Mouse (Mus musculus) embryonic stem cell, embryonic (primary cell): Measurements from ENCODE around the gene Cmip.

Experiments
- CTCF ChIA-PET, 4 experiments: fragments of 300-600 bp in 2 of 4; fragments of 350-600 bp in 2 of 4; sonication (Branson Sonifier 250); formaldehyde crosslinking; loops; one replicate each; lab custom pipeline; 2022; ENCODE audit warnings: inconsistent platforms in 2 of 4; lab: Charles Lee
- POLR2A ChIA-PET, 4 experiments: fragments of 300-600 bp in 2 of 4; fragments of 350-600 bp in 2 of 4; sonication (Branson Sonifier 250); formaldehyde crosslinking; loops; one replicate each; lab custom pipeline; 2022; ENCODE audit warnings: antibody characterized with exemption in 4 of 4, inconsistent platforms in 1 of 4; lab: Charles Lee

The Cmip gene

DNA sequence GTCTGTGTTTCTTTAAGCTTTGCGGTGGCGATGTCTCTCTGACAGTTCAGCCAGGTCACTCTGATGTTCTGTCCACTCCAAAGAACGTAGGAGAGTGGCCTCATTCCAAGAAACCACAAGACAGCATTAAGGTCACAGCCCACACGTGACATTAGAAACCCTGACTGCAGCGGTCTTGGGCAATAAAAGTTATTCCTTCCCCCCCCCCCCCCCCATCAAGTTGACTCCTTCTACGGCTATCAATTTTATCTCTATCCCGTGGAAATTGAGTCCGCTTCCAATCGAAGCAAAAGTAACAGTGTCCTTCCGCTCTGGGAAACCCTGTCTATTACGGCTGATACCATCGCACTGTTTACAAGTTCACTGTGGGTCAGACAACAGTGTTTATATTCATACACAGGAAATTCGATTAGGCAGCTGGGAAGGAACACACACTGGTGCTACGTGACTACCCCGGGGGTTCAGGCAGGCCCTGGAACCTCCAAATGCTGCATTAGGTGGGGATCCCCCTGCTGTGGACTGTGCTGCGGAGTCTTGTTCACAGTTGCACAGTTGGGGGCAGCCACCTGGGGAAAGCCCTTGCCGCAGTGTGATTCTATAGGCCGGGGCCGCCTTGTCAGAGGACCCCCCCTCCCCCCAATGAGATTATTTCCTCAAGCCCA, 82.6 kb downstream of the Cmip start:
- CTCF ChIA-PET: interaction anchor here in 2 of 4 experiments (0.5 to 0.7 kb wide), 2 partner anchors 25 to 321 kb away, joined by 3 to 4 read pairs; no protein-coding TSS in a partner anchor
- POLR2A ChIA-PET: interaction anchor here in 2 of 4 experiments (0.6 to 0.7 kb wide), 3 partner anchors 201 to 436 kb away, joined by 4 to 11 read pairs (median 5); no protein-coding TSS in a partner anchor

DNA sequence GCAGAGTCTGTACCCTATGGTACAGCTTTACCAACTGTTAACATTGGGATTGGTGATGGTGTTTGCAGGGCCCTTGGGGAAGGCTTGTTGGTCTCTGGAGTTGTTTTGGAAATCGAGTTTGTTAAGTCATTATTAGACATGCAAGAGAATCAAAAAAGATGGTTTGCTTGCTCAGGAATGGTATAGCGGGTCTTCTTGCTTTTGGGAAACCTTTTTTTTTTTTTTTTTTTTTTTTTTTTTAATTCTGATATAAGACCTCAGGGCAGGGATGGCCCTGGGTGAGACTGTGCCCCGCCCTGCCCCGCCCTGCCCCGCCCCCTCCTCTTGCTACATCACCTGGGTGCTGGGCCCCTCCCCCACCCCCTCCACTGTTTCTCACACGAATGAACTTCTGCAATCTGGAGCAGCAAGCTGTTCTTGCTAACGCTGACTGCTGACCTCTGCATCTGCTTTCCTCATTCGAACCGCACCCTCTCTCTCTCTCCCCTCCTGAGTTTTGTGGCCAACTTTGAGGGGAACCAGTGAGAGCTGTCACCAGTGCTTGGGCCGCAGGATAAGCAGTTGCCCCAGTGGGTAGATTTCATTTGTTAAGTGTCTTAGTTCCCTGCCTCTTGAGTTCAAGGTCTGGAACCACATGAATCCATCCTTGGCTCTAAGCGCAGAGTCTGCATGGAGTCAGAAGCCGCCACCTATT, 83.2 kb downstream of the Cmip start:
- POLR2A ChIA-PET: interaction anchor here in 2 of 4 experiments (0.6 to 0.7 kb wide), 4 partner anchors 108 to 435 kb away, joined by 4 to 11 read pairs (median 8); no protein-coding TSS in a partner anchor
- CTCF ChIA-PET: interaction anchor here in 2 of 4 experiments (0.5 to 0.7 kb wide), 2 partner anchors 26 to 322 kb away, joined by 3 to 4 read pairs; no protein-coding TSS in a partner anchor

DNA sequence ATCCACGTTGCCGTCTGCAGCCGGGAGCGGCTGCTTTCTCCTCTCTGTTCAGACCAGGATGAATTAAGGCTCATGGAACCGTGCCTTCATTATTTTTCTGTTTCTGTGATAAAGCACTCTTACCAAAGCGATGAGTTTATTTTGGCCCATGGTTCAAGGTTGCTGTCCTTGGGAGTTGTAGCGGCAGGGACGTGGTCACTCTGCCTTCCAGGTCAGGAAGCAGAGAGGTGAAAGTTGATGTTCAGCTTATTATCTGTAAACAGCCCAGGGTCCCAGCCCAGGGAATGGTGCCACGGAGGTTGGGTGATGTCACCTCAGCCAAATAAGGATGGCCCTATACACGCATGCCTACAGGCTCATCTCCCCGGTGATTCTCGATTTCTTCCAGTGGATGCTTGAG, 83.9 kb downstream of the Cmip start:
- CTCF ChIA-PET: no interaction called here
- POLR2A ChIA-PET: interaction anchor here in 1 of 4 experiments (0.6 to 0.7 kb wide), 3 partner anchors 26 to 107 kb away, joined by 4 to 10 read pairs (median 5); no protein-coding TSS in a partner anchor

DNA sequence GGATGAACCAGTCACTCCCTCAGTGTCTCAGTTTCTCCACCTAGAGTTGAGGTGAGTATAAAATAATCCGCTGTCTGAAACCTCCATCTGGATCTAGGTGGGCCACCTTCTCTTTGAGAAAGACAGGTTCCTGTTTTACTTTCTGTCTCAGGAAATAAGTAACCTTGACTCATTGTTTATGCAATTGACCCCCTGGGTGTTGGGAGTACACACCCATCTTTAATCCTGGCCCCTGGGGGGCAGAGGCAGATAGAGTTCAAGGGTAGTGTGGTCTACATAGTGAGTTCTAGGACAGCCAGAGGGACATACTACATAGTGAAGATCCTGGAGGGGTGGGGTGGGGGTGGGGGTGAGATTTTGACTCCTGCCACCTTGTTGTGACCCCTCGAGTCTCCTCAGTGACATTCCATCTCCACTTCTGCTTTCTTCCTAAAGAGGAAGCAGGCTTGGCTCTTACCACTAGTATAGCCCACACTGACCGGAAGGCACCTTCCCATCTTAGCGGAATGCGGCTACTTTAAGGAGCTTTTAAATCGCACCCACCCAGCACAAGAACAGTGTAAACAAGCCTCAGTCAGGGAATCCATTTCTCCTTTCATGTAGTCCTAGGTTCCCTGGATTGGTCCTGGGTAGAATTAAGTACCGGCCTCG, 86.0 kb downstream of the Cmip start:
- ChIA-PET CTCF (interaction anchor here in 1 of 4 experiments (0.5 kb wide), 1 partner anchor 136 kb away, joined by 3 read pairs; no protein-coding TSS in a partner anchor), POLR2A (interaction anchor here in 2 of 4 experiments (0.6 to 2.1 kb wide), 6 partner anchors 9 to 128 kb away, joined by 3 to 6 read pairs (median 5); no protein-coding TSS in a partner anchor)

DNA sequence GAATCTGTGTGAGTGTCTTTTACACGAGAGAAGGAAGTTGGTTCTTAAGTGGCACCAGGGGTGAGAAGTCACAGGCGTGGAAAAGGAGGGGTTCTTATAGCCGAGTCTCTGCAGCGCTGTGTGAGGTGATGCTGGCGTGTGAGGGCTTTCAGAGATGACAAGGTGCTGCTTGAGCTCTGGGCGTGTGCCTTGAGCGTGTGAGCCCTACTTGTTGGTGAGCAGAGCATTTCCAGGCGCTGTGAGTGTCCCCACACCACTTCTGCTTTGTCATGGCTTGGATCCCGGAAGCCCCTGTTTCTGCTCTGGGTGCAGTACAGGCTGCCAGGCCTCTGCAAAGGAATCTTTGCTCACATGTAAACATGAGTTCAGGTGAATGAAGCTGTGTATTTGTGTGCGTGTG, 86.6 kb downstream of the Cmip start:
- CTCF ChIA-PET: no interaction called here
- POLR2A ChIA-PET: interaction anchor here in 2 of 4 experiments (0.9 to 2.1 kb wide), 4 partner anchors 9 to 27 kb away, joined by 4 to 6 read pairs (median 6); no protein-coding TSS in a partner anchor

DNA sequence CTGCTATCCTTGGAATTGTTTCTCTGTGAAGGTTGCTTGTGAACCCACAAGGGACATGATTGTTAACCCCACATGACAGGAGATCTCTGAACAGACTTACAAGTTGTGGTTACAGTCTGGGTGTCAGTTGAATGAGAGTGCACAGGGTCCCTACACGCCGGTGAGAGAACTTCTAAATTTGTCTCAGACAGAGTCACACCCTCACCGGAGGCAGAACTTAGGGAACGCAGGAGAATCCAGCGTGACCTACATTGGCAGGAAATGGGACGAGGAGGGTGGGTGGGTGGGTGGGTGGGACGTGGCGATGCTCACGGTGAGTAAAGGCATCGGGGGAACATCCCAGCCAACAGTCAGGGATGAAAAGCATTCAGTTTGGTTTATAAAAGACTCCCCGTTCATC, 88.0 kb downstream of the Cmip start:
- CTCF ChIA-PET: interaction anchor here in 1 of 4 experiments (0.7 kb wide), 1 partner anchor 32 kb away, joined by 3 read pairs; no protein-coding TSS in a partner anchor
- POLR2A ChIA-PET: interaction anchor here in 2 of 4 experiments (1.0 to 1.5 kb wide), 4 partner anchors 9 to 107 kb away, joined by 3 to 4 read pairs (median 3); no protein-coding TSS in a partner anchor

DNA sequence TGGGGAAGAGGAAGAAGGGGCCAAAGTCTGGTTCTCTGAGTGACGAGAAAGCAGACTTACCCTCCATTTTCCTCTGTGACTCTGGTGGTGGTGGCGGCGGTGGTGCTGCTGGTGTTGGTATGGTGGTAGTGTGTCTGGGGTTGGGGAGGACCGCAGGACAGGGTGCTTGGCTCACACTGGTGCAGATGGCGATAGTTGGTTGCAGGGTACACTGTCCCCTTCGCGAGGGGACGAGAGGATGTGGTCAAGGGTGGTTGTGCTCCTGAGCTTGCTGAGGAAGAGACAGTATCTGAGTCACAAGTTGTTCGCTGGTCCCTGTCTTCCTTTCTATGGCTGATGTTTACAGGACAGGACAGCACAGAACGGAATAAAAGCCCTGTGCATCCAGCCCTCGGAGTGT, 88.5 kb downstream of the Cmip start:
- ChIA-PET POLR2A (interaction anchor here in 2 of 4 experiments (1.2 to 1.5 kb wide), 3 partner anchors 10 to 108 kb away, joined by 3 to 4 read pairs (median 3); no protein-coding TSS in a partner anchor), CTCF (interaction anchor here in 1 of 4 experiments (0.7 kb wide), 1 partner anchor 31 kb away, joined by 3 read pairs; no protein-coding TSS in a partner anchor)

DNA sequence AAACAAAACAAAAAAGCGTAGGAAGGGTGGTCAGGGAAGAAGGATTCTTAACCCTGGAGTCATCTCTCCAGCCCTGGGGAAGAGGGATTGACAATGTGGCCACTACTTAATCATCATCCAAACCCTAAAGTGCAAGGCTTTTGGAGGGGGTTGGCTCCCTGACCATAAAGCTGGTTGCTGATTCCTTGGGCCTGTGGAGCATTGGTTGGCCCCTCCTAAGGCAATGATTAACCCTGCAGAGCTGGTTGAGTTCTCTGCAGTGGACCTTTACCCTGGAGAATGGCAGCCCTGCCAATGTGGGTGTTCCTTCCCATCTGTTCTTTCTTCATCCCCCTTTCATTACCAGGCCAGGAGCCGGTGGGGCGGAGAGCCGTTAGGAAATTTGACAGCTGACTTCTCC, 90.7 kb downstream of the Cmip start:
- ChIA-PET POLR2A (interaction anchor here in 2 of 4 experiments (0.9 to 2.7 kb wide), 5 partner anchors 12 to 91 kb away, joined by 3 to 8 read pairs (median 7); no protein-coding TSS in a partner anchor), CTCF (interaction anchor here in 1 of 4 experiments (1.0 kb wide), 1 partner anchor 21 kb away, joined by 4 read pairs; no protein-coding TSS in a partner anchor)

DNA sequence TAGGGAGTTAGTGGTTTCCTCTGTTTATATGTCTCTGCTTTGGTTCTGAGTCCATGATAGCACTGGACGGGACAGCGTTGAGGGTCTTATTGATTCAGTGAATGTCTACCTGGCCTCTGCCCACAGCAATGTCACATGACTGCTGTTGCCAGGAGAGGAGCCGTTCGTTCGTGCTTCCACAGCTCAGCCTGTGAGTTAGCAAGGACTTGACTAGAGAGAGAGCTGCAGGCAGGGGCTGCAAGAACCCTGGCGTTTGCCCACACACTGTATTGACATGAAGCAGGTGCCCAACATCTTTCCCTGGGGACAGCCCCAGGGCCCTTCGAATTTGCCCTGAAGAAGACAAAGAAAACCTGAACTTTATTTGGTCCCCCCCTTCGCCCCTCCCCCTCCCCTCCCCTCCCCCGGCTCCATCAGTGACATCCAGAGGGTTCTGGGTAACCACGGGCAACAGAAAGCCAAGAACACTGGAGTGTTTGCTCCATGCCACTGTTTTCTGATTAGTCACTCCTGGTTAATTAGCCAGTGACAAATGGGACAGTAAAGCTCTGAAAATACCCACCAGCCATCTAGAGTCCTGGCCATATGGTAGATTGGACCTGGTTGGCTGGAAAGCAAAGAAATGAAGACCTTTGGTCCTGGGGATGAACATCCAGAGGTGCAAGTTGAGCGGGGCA, 92.0 kb downstream of the Cmip start:
- ChIA-PET CTCF (no interaction called here), POLR2A (interaction anchor here in 2 of 4 experiments (0.6 to 1.9 kb wide), 4 partner anchors 13 to 522 kb away, joined by 3 to 7 read pairs (median 6); no protein-coding TSS in a partner anchor)

DNA sequence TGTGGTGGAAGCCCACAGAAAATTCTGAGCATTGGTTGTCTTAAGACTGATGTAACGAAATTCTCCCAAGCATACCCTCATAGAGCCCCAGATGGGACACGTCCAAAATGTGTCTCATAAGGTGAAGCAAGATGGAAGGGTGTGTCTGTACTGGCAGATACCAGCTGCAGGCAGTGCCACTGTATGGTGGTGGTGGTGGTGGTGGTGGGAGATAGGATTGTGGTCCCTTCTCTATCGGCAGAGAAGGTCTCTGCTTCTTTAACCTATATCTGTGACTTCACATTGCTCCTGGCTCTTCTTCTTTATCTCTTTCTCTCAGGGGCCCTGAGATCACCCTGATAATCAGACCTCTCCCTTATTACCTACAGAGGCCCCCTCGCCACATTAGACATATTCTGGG, 92.7 kb downstream of the Cmip start:
- POLR2A ChIA-PET: interaction anchor here in 2 of 4 experiments (0.5 to 0.7 kb wide), 2 partner anchors 144 to 403 kb away, joined by 6 read pairs; no protein-coding TSS in a partner anchor
- CTCF ChIA-PET: no interaction called here

DNA sequence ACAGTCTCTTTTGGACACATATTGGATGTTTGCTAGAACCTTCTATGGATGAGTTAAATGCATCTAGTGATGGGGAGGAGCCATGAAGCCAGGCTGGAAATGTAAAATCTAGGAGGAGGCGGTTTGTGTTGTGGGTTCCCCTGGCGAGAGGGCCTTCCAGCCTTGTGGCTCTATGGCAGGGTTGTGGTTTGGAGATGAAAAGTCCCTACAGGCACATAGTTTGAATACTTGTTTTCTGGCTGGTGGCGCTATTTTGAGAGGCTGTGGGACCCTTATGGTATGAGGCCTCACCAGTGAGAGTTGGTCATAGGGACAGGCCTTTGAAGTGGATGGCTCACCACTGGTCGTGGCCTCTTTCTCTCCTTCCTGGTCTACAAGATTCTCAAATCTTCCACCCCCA, 95.2 kb downstream of the Cmip start:
- CTCF ChIA-PET: no interaction called here
- POLR2A ChIA-PET: interaction anchor here in 2 of 4 experiments (0.5 to 0.9 kb wide), 2 partner anchors 9 to 111 kb away, joined by 3 read pairs; no protein-coding TSS in a partner anchor

DNA sequence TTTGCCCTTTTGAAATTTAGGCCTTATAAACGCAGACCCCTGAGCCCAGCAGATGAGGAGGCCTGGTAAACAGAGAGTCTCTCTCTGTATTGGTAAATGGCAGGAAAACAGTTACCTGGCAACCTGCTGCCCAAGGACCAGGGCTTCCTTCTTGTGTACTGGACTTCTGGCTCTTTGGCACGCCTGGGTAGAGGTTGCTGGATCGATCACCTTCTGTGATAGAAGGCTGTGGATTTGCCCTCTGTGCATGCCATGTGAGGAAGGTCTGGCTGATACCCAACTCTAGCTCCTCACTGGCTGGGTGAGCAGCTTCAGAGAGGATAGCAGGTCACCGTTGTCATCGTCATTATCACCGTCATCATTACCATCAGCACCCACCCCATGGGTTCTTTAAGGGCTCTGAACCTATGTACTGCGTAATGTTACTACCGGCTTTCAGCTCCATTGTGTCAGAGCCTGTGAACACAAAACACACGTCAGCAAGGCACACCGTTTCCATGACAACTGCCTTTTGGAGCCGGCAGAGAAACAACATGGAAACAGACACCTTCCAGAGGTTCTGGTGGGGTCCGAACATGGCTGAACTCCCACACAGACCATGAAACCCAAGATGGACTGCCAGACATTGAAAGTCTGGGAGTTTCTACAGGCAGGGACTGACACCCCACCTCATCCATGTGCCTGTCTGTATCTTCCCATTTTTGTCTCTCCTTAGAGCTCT, 98.4 kb downstream of the Cmip start:
- POLR2A ChIA-PET: interaction anchor here in 1 of 4 experiments (1.0 to 1.5 kb wide), 2 partner anchors 19 to 452 kb away, joined by 3 to 5 read pairs; no protein-coding TSS in a partner anchor
- CTCF ChIA-PET: interaction anchor here in 2 of 4 experiments (0.6 to 1.1 kb wide), 2 partner anchors 131 to 301 kb away, joined by 3 read pairs; no protein-coding TSS in a partner anchor

DNA sequence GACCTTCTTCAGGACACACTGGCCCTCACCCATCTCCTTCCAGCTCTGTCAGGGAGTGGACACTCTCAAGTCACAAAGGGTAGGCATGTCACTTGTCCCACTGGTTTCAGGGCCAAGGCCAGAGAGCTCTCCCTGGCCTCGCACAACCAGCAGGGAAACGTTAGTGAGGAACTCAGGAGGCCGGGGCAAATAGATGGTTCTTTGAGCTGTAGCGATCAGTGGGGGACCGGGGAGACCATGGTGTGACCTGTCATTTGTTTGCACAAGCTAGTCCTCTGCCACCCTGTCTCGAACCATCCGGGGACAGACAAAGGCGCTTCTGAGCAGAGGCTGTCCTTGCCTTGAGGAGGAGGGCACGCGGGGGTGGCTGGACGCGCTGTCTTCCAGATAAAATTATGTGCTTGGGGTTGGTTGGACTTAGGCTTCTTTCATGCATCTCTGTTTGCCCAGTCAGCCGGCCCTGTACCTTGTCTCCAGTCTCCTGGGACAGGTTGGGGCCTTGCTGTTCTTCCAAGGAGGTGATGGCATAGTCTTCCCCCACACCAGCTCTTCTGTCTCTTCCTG, 99.3 kb downstream of the Cmip start:
- ChIA-PET POLR2A (interaction anchor here in 2 of 4 experiments (0.7 to 1.5 kb wide), 2 partner anchors 10 to 20 kb away, joined by 3 to 5 read pairs; no protein-coding TSS in a partner anchor), CTCF (interaction anchor here in 1 of 4 experiments (0.5 to 1.1 kb wide), 2 partner anchors 16 to 132 kb away, joined by 3 to 4 read pairs; no protein-coding TSS in a partner anchor)

DNA sequence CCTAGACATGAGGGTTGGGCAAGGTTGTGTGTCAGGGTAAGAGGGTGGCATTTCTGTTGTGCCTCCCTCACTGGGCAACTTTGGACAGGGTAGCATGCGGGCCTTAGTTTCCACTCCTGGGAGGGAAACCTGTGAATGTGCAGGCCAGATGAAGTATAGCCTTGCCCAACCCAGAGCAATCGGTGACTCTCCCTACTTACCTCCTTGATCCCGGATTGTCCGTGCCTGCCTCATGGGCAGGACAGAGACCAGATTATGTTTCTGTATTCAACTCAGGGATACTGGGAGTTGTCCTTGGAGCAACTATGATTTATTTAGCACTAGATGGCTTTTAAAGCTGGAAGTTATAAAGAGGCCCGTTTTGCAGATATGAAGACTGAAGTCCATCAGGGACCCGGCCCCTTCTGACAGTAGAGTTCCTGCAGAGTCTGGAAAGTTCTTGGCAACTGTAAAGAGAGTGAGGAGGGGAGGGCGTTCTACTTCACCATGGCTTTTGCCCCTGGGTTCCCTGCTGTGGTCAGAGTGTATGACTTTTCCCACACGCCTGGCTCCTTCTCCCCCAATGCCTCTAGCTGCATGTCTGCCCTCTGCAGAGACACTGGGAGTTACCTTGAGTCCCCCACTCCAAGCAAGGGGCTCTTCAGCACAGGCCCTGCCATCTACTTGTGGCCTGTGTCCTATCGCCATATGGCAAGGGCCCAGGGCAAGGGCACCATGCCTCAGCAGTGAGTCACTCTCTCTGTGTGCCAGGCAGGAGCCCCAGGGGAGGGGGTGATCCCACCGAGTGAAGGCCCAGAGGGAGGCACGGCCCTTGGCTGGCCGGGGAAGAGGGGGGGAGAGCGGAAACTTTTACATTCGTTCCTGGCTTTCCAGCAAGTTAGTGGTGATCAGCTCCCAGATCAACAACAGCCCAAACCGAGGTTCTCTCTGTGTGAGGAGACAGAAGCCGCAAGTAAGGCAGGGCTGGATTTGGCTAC, 100.9 kb downstream of the Cmip start:
- ChIA-PET POLR2A (no interaction called here), CTCF (interaction anchor here in 1 of 4 experiments (0.6 kb wide), 1 partner anchor 114 kb away, joined by 3 read pairs; no protein-coding TSS in a partner anchor)
